Mouse (Mus musculus) lung, postnatal 14 days (tissue): ENCODE data around the gene Thada.
"Not testable (repeated sequence)": the region's sequence is repeated elsewhere in the genome, so short reads cannot be mapped to it uniquely, and the experiment has no call there.

Experiments used
- DNase-seq: peaks from one replicate; pipeline ENCODE4 v3.0.0; 2021

The Thada gene

GRCm38 (mm10) chr17:84340574-84340973 is 125.4 kb downstream of the Thada start:
- DNase-seq, result no peak

GRCm38 (mm10) chr17:84335996-84336395 is 130.0 kb downstream of the Thada start:
- no peak for DNase-seq

DNA sequence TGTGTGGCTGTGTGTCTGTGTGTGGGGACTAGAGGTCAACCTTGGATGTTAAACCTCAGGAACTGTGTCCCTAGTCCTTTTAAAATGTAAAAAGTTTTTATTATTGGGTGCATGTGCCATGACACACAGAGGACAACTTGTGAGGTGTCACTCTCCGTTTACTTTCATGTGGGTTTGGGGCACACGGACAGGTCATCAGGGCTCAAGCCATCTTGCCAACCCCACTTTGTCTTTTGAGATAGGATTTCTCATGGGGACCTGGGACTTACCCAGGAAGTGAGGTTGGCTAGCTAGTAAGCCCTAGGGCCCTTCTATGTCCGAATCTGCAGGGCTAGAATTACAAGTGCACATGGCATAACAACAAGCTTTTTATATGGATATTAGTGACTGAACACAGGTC is 130.9 kb downstream of the Thada start:
- no peak for DNase-seq

DNA sequence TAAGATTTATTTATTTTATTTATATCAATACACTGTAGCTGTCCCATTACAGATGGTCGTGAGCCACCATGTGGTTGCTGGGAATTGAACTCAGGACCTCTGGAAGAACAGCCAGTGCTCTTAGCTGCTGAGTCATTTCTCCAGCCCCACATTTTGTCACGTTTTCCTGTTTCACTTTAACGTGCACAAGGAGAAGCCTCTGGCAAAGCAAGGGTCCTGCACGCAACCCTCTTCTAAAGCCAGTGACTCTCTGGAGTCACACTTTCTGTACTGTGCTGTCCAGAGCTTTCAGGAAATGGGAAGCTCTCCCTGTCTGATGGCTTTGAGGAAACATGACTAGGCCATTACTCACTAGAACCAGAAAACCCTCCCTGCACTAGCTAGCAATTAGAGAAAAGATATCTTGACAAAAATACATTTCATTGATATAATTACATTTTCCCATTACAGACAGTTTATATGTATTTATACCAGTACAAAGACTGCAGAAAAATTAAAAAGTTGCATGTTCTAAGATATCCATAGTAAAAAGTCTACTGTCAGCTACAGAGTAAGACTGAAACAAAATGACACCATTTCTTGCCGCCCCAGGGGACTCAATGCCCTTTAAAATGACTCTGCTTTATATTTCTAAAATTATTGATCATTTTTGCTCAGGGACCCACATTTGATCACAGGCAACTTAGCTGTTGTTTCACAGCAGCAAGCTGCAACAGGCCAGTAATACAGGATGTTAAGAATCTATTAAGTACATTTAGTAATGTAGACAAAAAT is 131.6 kb downstream of the Thada start:
- no peak for DNase-seq

DNA sequence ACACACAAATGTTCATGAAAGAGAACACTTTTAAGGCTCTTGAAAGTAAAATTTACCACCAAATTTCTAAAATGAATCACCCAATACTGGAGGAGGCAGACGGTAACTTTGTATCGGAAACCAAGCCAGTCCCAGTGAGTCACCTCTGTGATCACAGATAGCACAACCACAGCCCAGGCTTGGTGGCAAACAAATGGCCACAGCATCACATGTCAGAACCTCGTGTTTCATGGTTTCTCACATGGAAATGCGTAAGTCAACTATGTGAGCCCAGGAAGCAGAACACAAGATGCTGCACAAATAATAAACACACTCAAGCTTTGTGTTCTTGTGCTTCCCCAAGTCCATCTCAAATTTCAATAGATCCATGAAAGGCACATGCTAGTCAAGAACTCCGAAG is 133.1 kb downstream of the Thada start:
- no peak for DNase-seq

GRCm38 (mm10) chr17:84330986-84331385 is 135.0 kb downstream of the Thada start:
- DNase-seq, result no peak

- DNase-seq, result no peak
Measured at GRCm38 (mm10) chr17:84330506-84330905, 135.5 kb downstream of the Thada start.

GRCm38 (mm10) chr17:84329906-84330470 is 136.0 kb downstream of the Thada start:
- no peak for DNase-seq

DNA sequence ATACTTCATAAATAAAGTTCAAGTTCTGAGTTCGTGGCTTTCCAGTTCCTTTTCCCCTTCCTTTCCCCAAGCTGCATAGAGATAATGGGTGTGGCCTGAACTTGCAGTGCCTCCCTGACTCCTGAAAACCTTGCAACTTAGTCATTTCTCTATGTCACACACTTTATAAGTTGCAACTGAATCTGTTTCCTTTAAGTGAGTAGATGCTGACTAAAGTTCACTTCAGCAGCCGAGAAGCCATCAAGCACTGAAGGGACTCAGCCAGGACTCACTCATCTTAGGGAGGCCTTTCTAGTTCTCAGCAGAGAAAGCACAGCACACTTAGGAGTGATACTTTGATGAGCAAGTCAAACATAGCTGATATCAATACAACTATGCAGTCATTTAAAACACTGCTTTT is 137.5 kb downstream of the Thada start:
- no peak for DNase-seq

DNA sequence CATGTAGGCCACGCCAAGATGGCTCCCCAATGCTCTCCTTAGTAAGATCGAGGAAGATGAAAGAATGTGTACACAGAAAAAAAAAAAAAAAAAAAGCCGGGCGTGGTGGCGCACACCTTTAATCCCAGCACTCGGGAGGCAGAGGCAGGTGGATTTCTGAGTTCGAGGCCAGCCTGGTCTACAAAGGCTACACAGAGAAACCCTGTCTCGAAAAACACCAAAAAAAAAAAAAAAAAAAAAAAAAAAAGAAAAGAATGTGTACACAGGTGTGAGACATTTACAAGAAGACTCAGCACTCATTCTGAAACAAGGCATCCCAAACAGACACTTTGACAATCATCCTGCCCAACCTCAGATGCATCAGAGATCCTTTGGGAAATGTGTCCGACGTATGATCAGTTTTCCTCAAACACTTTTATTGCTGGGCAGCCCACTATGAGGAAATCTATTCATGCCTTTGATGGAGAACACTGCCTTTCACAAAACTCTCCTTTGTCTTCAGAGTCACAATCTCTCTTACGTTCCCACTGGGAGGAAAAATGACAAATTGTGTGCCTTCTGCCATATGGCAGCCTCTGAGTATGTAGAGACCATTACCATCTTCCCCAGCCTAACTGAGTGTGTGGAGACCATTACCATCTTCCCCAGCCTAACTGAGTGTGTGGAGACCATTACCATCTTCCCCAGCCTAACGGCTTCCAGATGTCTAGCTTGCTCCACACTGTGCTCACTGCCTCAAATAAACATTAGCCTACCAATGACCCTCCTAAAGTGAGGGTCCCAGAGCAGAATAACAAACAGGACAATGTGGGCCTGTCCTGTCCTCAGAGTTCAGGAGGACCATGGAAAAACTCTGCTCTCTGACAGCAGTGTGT is 138.7 kb downstream of the Thada start:
- no peak for DNase-seq

- no peak for DNase-seq
Measured at GRCm38 (mm10) chr17:84322176-84322575, 143.8 kb downstream of the Thada start.

GRCm38 (mm10) chr17:84321351-84321750 is 144.7 kb downstream of the Thada start:
- DNase-seq, result no peak

- DNase-seq, result no peak
Measured at GRCm38 (mm10) chr17:84320576-84320975, 145.4 kb downstream of the Thada start.

GRCm38 (mm10) chr17:84314341-84314740 is 151.7 kb downstream of the Thada start:
- DNase-seq, result no peak

GRCm38 (mm10) chr17:84313494-84313893 is 152.5 kb downstream of the Thada start:
- DNase-seq, result no peak

DNA sequence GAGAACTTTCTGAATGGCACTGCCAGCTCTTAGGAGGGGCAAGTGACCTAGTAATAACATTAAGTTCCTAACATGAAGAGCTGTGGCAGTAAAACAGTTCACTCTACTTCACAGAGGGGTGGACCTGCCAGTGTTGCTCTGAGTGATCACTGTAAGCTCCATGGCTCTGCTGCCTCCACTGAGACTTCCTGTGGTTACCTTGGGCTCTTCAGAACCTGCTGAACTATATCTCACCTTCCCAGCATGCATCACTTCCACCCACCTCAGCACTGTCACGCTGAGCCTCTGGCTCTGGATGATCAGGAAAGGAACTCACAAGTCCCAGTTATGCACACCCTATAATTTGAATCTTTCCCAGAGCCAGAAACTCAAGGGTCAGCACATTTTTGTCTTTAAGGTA is 159.9 kb downstream of the Thada start:
- no peak for DNase-seq

GRCm38 (mm10) chr17:84305074-84305473 is 160.9 kb downstream of the Thada start:
- DNase-seq, result no peak

DNA sequence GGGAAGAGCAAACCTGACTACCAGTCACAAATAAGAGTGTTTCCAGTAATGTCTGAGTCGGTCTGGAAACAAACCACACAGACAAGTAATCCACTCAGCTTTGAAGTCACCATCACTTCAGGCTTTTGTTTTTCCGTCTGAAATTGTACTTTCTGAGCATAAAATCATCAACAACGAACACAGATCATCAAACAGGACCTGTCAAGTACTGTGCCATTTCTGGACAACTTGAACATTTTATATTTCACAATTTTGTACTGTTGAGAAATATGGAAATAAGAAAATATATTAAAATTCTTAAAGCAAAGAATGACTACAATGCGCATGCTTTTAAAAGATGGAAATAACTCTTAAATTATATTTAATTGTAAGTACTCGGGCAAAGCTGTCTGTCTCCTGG is 161.9 kb downstream of the Thada start:
- no peak for DNase-seq

DNA sequence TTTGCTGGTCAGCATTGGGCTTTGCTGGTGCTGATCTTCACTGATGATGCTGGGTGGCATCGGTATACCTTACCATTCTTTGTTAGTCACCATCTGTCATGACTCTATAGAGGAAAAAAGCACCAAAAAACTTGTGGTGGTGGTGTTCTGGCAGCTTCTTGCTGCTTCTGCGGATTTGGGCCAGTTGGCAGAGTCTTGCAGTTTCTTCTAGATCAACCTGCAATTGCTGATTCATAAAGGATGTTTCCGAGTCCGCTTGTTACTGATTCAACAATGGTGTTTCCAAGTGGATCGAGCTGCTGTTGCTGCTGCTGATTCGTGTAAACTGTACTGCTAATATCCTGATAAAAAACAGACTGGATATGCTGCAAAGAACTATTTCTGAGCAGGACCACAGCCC is 168.0 kb downstream of the Thada start:
- no peak for DNase-seq

DNA sequence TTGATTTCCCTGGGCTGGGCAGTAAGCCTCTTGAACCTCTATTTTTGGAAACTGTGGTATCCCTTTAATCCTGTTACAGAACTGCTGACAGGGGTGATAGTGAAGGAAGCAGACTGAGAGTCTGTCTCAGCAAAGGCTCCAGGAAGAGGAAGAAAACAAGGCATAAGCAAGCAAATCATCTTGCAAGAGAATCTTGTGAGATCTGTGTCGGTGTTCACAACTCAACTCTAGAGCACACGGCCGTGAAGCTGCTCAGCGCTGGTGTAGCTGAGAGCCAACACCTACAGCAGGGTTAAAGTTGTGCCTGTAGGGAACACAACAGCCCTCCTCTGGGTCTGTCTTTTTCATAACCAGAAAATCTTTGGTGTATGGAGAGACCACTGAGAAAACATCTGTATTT is 172.8 kb downstream of the Thada start:
- DNase-seq, result no peak

DNA sequence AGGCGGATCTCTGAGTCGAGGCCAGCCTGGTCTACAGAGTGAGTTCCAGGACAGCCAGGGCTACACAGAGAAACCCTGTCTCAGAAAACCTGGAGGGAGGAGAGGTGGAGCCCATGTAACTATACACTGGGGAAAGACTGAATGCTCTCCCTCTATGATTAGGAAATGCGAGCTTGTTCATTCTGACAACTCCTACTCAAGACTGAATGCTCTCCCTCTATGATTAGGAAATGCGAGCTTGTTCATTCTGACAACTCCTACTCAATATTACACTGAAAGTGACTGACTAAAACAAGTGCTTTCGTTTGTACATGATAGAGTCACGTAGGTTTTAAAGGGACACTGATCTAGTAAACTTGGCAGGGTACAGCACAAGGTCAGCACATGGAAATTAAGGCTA is 174.8 kb downstream of the Thada start:
- not testable (repeated sequence) for DNase-seq

- no peak for DNase-seq
Measured at GRCm38 (mm10) chr17:84287675-84288420, 178.2 kb downstream of the Thada start.

DNA sequence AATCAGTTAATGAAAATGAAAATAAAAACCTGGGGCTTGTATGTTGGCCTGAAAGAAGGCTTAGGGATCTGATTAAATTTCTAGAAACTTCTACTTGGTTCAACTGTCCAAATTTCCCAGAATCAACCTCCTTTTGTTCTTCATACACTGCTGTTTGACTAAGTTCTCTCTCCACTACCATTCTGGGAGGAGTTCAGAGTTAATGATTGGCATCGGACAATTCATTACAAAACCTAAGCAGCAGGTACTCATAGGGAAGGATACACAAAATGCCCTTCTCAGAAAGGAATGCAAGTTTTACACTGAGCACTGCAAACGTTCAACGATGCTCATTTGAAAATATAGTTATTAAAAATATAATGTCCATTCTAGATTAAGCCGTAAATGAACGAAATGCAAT is 179.5 kb downstream of the Thada start:
- no peak for DNase-seq
